Mouse (Mus musculus) cerebellum, postnatal 4 days (tissue): ENCODE data around the gene Gm13199.

Source experiments
- DNase-seq, 2 experiments: peaks; one replicate each; pipeline ENCODE4 v3.0.0; 2022; ENCODE audit warnings: low spot score in 2 of 2, mixed read lengths in 1 of 2

Gene Gm13199

DNA sequence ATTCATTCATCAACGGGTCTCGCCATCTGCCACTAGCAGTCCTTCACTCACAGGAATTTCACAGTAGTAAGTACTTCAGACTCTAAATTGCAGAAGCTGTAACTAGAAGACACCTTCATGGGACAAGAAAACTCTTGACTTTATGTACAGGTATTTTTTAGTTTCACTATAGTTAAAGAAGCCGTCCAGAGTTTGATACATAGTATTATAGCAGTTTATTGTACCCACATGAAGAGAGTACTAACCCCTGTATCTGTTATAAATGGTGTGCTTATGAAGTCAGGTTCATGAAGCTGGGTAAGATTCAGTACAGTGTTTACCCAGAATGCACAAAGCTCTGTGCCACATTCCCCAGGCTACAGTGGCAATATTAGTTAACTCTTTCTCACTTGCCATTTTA, at the start of gene Gm13199:
TSS of gene Gm13199 (minus strand) at position 101 of the 400 bp plus-strand sequence.
- DNase-seq, result no peak

- no peak for DNase-seq
Measured at GRCm38 (mm10) chr2:5911282-5911965, 48.7 kb upstream of the Gm13199 start.

- peak in 1 of 2 experiments; percentile 29 for DNase-seq
Measured at GRCm38 (mm10) chr2:5906625-5907024, 43.9 kb upstream of the Gm13199 start.

- DNase-seq, result peak in 1 of 2 experiments; percentile 13
Measured at GRCm38 (mm10) chr2:5906092-5906491, 43.4 kb upstream of the Gm13199 start.

- DNase-seq, result peak in 1 of 2 experiments; percentile 16
Measured at GRCm38 (mm10) chr2:5900145-5900544, 37.4 kb upstream of the Gm13199 start.

DNA sequence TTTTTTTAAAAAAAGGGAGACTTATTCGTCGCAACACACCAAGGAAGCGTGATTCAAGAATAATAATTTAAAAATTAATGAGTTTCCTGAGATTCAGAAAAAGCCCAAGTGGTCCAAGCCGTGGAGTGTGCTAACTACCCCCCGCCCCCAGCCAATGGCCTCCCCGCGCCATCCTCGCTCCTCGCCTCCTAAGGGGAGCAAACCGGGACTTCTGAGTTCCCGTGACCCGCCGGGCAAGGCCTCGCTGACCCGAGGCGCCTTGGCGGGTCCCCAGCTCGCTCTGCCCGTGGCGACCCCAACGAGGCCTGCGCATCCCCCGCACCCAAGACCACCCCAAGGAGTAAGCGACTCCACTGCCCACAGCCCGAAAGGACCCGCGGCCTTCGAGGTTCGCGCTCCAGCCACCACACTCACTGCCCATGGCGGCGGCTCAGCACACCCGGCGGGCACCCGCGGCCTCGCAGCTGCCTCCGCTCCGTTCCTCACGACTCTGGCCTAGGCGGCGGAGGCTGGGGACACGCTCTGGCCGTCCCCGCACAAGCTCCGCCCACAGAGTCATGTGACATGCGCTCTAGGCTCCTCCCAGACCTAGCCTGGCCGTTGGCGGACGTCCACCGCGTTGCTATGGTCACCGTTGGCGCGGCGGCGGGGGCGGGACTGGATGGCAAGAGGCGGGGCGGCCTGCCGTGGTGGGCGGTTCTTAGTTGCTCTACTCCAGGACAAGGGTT, 32.3 kb upstream of the Gm13199 start, which contains the start of gene Sec61a2:
TSS of gene Sec61a2 (minus strand) at position 590 of the 728 bp plus-strand sequence.
- peak; percentile 99 to 100 for DNase-seq

DNA sequence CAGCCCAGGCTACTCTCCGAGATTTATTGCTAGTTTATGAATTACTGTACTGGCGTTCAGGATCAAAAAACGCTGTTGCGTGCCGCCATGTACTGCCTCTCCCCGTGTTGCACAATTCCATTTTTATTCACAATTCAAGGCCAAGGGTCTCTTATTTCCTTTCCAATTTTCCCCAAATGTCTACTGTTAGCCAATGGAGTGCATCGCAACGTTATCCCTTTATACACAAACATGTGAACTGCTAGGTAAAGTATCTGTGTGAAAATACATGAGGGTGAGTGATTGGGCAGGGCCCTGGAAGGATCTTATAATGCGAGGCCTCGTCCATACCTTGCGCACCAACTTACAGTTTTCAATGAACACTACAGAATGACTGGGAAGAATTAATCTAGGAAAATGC, 31.6 kb upstream of the Gm13199 start:
- no peak for DNase-seq

GRCm38 (mm10) chr2:5889412-5889811, 26.7 kb upstream of the Gm13199 start:
- DNase-seq, result no peak

GRCm38 (mm10) chr2:5888865-5889264, 26.1 kb upstream of the Gm13199 start:
- DNase-seq, result no peak

- DNase-seq, result no peak
Measured at GRCm38 (mm10) chr2:5877446-5877845, 14.7 kb upstream of the Gm13199 start.

GRCm38 (mm10) chr2:5869746-5870145, 7.0 kb upstream of the Gm13199 start:
- DNase-seq, result no peak

GRCm38 (mm10) chr2:5867681-5868080, 4.9 kb upstream of the Gm13199 start:
- no peak for DNase-seq

DNA sequence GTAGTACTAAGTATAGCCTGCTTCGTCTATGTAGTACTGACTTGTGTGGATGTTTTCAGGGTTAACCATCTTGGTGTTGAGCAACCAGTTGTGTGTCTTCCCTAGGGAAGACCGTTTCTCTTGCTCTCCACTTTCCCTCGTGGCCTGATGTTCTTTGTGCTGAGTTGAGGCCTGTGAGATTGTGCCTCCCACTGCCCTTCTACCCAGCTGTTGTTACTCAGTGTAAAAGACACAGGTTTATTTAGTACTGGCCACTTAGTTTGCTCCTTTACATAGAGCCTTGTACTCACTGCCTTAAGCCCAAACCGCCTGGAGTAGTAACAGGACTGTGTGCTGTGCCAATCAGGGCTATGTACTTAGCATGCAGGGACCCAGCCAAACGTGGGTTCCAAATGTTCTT, 10.9 kb downstream of the Gm13199 start:
- no peak for DNase-seq

DNA sequence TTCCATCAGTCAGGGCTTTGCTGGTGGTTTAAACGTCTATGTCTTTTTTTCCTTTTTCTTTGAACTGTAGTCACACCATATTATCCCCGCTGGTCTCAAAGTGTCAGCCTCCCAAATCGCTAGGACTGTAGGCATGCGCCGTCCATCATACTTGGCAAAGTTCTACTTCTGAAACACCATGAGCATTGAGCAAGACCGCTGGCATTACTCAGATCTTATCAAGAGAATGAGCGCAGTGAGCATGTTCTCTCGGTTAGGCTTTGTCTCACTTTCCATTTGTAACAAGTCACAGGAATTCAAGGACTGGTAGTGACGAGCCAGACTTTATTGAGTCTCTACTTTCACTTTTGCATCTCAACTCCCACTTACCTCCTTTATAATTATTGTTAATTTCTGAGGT, 11.6 kb downstream of the Gm13199 start:
- no peak for DNase-seq

GRCm38 (mm10) chr2:5845826-5846225, 16.9 kb downstream of the Gm13199 start:
- no peak for DNase-seq

GRCm38 (mm10) chr2:5844873-5845631, 17.7 kb downstream of the Gm13199 start, which contains the start of the genes Nudt5 and Cdc123:
Gene Nudt5 (plus strand): TSS chr2:5845019.
Gene Cdc123 (minus strand): TSS chr2:5845164.
- DNase-seq, result peak; percentile 62 to 84

GRCm38 (mm10) chr2:5844181-5844872, 18.4 kb downstream of the Gm13199 start:
- DNase-seq, result no peak

DNA sequence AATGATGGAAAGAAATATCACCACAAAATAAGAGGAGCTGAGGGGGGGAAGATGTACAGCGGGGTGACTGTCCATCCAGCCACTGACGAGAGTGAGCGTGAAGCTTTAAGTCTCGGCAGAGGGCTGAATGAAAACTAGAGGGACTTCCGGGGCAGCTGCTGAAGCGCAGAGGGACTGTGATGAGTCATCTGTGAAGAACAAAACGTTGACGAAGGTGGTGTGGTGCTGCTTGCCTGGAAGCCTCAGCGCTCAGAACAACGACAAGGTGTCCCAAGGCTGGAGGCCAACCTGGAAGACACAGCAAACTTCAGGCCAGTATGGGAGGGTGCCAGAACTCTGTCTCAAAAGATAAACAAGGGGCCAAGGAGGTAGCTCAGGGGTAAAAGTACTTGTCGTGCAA, 21.9 kb downstream of the Gm13199 start:
- DNase-seq, result no peak

DNA sequence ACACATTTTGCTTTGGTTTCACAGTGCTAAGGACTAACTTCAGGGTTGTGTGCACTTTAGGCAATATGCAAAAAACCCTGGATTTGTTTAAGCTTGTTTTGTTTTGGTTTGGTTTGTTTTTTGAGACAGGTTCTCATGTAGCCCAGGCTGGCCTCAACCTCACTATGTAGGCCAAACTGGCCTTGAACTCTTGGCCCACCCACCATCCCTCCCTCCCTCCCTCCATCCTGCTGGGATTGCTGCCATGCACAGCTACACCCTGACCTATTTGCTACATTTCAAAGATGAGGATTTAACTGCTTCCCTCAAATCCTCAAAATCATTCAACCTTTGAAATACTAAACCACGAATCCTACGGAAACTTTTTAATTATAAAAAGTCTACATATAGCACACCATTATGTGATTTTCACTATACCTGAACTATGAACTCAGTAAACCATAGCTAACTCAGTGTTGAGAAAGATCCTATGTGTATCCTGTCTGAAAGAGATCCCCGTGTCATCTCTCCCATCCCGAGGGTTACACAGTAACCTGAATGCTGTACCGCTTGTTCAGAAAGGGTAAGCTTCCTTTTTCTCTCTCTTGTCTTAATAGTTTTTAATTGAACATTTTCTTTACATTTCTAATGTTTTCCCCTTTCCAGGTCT, 37.3 kb downstream of the Gm13199 start:
- no peak for DNase-seq

- DNase-seq, result no peak
Measured at GRCm38 (mm10) chr2:5824685-5825084, 38.0 kb downstream of the Gm13199 start.

- no peak for DNase-seq
Measured at GRCm38 (mm10) chr2:5824213-5824612, 38.5 kb downstream of the Gm13199 start.
